Mouse (Mus musculus) mature B cell (primary cell): Measurements from ENCODE around the gene Zfp36l2.
"Not testable (repeated sequence)": the region's sequence is repeated elsewhere in the genome, so short reads cannot be mapped to it uniquely, and the experiment has no call there.

Experiments used
- in situ Hi-C: fragments of 300-500 bp; cut with MboI; formaldehyde crosslinking; loops from 2 replicates; pipeline ENCODE4 v1.14.3; 2019

The Zfp36l2 gene

DNA sequence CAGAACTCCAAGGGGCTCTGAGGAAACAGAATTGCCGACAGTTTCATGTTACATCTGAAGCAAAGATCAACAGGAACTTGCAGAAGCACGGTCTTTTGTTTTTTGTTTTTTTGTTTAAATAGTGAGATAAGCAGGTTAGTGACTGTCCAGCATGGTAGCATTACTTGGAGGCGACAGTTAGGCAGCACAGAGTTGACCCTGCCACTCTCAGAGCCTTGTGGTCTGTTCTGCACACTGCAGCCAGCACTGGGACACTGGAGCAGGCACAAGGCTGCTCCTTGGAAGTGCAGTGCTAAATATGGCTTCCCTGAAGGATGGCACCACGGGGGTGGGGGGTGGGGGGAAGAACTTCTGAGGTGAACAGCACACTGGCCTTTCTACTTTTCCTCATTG lies 7.3 kb upstream of the Zfp36l2 start:
- in situ Hi-C loops, result loop anchor here (10.0 kb wide), 1 partner anchor 190 kb away; no protein-coding TSS in a partner anchor

DNA sequence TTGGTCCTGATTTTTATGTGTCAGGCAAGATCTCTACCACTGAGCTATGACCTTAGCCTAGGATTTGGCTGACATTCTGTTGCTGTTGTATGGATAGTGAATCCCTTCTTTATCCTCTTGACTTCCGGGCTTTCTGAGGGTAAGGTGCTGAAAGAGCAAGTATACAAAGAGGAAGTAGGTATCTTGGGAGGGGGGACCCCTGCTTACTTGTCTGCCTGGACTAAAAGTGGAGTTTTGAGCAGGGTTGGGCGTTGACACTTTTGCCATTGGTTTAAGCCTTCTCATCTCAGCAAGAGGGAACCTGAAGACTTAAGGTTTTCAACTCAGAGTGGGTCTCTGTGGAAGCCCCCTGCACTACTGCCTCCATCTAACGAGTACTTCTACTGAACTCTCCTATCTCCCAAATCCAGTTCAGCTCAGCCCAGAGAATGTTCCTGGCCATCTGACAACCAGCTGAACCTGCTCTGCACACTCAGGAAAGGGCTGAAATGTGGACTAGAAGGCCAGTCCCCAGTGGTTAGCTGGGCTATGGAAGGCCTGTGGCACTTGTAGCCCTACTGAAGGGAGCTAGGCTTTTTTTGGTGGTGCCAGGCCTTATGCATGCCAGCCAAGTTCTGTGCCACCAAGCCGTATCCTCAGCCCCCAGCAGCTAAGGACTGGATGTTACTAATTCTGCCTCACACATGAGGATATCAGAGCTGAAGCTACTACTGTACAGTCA lies 6.7 kb upstream of the Zfp36l2 start:
- in situ Hi-C loops, result loop anchor here (10.0 kb wide), 1 partner anchor 190 kb away; no protein-coding TSS in a partner anchor

DNA sequence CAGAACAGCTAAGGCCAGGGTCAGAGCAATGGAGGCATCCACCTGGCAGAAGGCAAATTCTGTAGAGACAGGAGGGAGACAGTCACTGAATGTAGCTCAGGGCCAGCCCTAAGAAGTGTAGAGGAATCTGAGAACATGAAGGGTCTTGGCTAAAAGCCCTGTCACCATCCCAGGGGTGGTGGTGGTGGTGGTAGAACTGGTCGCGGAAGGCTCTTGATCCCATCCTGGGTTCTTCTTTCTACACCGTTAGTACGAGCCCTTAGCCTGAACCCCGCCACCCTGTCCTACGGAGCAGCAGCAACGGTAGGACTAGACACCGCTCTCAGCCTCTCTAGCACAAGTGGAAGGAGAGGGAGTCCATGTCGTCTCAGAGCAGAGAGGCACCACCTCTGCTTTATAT lies 5.7 kb upstream of the Zfp36l2 start:
- in situ Hi-C loops, result loop anchor here (10.0 kb wide), 1 partner anchor 189 kb away; no protein-coding TSS in a partner anchor

DNA sequence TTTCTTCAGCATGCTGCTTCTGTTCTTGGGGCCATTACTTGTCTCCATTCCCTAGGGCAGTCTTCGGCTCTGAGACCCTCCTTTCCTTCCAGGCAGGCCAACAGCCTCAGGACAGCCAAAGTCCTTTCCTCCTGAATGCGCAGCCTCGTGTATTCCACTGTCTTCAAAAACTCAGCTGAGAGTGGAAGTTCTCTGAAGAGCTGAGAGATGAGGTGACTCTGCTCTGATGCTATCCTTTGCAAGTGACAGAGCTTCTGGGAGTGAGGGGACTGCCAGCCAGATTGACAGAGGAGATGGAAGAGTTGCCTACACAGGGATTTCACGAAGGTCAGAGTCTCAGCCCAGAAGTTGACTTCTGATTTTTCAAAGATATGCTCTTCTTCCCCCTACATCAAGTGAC lies 4.2 kb upstream of the Zfp36l2 start:
- in situ Hi-C loops, result loop anchor here (10.0 kb wide), 1 partner anchor 187 kb away; no protein-coding TSS in a partner anchor

DNA sequence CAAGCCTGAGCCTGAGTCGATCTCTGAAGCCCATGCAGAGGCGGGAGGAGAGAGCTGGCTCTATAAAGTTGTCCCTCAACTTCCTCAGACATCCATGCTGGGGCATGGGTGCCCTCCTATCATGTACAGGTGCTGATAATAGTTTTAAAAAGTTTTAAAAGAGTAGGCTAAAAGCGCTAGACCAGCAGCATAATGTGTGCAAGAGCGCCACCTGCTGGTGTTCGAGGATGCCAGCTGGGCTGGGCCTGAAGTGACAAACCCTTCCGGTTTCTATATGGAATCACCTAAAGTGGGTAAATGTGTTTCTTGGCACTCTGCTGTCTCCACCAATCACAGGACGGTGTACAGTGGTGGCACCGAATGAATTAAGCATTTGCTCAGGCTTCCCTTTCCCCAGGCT lies 3.1 kb upstream of the Zfp36l2 start:
- in situ Hi-C loops, result loop anchor here (10.0 kb wide), 1 partner anchor 186 kb away; no protein-coding TSS in a partner anchor

DNA sequence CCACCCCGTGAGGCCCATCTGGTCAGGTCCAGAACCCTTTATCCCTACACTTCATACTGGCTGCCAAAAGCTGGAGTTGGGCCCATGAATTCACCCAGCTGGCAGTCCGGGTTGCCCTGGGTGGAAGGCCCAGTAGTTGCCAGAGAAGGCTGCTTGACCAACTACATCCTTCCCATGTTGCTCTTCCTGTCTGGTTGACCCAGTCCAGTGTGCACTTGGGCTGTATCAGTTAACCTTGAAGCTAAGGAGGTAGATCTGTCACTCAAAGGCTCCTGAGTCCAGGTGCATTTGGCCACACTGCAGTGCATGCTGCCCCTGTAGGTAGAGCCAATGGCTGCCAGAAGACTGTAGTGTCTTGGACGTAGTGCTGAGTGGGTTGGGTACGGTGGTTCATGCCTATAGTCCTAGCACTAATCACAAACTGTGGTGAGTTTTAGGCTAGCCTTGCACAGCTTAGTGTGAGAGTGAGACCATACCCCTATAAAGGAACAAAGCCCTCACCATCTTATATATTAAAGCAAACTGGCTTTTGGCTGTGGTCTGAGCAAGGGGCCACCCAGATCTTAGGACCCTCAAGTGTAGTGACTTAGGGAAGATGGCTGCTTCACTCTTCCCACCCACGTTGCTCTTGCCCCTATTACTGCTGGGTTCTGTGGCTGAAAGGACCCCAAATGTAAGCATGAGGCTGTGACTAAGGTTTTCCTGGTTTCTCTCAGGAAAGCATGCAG lies 1.5 kb upstream of the Zfp36l2 start:
- in situ Hi-C loops, result no loop called here

DNA sequence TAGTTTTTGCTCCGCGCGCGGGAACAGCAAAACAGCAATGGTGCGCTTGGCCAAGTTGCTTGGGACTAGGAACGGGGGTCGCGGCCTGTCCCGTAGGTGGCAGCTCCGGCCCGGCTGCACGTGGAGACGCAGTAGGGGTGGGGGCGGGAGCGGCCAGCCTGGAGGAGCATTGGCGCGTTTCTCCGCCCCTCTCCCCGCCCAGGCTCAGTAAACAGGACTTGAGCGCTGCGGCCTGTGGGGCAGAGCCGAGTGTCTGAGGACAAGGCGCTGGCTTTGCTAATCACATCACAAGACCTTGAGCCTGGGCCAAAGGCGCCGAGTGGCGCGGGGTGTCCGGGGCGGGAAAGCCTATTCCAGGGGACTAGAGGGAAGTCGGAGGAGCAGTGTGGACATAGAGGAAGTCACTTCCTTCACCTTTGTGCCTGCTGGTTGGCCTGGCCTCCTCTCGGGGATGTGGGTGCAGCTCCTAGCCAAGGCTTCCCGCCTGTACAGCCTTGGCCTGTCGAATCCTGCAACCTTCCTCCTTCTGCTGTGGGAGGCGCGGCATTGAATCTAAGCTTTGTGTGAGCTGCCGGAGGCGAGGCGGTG lies 721 bp upstream of the Zfp36l2 start:
- in situ Hi-C loops, result no loop called here

DNA sequence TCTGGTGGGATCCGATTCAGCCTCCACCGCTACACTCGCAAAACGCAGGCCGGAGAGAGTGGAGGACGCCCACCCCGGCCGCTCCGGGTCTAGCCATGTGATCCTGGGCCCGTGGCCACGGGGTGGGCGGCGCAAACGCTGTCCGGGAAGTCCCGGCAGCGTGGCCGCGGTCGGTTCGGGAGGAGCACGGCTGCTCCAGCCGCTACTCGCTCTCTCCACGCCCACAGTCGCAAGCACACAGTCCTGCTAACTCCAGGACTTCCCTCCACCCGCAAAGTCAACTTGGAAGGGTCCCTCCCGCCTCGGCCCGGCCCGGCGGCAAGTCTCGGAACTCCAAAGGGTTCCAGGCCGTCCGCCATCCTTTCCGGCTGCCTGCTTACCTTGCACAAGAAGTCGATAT lies 483 bp downstream of the Zfp36l2 start:
- in situ Hi-C loops, result not testable (repeated sequence)

DNA sequence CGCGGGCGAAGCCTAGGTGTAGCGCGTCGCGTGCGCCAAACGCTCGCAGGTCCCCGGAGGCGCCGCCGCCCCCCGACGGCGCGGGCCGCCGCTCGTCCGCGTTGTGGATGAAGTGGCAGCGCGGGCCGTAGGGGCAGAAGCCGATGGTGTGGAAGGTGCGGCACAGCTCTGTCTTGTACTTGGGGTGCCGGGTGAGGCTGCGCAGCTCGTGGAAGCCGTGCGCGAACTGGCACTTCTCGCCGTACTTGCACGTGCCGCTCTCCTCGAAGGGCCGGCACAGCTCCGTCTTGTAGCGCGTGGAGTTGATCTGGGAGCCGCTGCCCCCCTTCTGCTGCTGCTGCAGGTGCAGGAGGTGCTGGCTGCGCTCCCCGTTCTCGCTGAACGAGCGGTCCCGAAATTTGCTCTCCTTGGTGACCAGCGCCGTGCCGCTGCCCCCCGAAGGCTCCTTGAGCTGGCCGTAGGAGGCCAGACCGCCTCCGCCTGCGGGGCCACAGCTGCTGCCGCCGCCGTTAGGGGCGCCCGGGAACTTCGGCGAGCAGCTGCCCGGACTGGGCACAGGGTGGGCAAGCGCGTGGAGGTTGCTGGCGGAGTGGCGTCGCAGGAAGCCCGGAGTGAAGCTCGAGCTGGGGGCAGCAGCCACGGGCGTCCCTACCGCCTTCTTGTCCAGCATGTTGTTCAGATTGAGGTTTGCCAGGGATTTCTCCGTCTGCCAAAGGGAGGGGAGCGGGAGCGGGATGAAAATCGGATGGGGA lies 1.1 kb downstream of the Zfp36l2 start:
- in situ Hi-C loops, result no loop called here

DNA sequence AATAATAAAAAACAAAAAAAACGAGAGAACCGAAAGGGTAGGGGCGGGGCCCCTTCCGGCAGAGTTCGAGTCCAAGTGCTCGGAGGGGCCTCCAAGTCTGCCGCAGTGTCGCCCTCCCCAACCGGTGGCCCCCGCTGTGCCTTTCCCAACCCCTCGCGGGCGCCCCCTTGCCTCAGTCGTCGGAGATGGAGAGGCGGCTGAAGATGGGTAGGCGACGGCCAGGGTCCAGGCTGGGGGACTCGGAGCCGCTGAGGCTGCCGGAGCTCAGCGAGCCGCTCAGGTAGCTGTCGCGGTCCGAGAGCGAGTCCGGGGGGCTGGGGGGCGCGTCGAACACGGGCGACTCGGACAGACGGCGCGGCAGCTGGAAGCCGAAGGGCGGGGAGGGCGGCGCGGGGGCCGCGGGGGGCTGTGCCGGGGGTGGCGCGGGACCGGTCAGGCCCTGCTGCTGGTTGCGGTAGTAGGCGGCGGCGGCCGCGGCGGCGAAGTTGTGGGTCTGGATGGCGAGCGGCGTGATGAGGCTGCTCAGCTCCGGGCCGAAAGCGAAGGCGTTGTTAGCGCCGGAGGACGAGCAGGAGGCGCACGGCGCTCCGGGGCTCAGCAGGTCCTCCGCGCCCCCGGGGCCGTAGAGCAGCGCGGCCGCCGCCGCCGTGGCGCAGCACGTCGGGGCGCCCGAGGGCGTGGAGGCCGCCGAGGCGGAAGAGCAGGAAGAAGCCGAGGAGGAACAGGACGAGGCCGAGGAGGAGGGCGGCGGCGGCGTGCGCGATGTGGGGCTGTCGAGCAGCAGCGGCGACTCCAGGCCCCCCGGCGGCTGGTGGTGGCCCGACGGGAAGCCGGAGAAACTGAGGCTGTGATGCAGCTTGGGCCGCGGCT lies 1.9 kb downstream of the Zfp36l2 start:
- in situ Hi-C loops, result no loop called here

DNA sequence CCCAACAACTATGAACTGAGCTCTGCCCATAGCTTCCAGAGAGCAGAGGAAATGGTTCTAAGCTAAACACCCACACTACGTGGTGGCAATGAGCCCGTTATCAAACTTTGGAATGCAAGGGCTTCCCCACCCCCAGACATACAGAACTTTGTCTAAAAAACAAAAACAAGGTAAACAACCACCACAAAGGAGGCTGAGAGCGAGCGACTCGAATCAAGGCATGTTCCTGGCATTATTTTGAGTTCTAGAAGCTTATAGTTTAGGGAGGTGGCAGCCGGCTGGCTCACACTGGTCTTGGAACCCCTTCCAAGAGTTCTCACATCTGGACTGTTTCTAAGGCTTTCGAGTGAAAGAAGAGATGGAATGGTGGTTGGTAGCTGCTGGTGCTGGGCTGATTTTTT lies 2.7 kb downstream of the Zfp36l2 start:
- in situ Hi-C loops, result no loop called here

DNA sequence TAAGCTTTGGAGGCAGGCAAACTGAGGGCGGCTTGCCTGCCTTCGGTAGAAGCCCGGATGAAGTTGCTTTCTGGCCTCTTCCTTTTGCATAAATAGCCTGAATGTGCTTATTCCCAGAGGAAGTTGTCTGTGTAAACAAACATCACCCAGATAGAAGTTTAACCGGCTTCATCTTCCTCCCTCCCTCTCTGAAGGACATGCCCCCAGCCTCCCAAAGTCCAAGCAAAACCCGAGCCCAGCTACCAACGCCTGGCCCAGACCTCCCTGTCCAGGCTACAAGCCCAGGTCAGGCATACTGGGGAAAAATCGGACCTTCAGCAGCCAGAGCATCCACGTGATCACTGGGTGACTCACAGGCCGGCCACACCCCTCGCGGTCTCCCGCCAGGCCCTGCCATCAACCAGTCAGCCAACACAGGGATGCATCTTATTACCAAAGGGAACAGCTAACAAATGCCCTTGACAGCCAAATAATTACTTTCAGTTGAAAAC lies 4.4 kb downstream of the Zfp36l2 start:
- in situ Hi-C loops, result loop anchor here (5.0 kb wide), 1 partner anchor 61 kb away; no protein-coding TSS in a partner anchor

DNA sequence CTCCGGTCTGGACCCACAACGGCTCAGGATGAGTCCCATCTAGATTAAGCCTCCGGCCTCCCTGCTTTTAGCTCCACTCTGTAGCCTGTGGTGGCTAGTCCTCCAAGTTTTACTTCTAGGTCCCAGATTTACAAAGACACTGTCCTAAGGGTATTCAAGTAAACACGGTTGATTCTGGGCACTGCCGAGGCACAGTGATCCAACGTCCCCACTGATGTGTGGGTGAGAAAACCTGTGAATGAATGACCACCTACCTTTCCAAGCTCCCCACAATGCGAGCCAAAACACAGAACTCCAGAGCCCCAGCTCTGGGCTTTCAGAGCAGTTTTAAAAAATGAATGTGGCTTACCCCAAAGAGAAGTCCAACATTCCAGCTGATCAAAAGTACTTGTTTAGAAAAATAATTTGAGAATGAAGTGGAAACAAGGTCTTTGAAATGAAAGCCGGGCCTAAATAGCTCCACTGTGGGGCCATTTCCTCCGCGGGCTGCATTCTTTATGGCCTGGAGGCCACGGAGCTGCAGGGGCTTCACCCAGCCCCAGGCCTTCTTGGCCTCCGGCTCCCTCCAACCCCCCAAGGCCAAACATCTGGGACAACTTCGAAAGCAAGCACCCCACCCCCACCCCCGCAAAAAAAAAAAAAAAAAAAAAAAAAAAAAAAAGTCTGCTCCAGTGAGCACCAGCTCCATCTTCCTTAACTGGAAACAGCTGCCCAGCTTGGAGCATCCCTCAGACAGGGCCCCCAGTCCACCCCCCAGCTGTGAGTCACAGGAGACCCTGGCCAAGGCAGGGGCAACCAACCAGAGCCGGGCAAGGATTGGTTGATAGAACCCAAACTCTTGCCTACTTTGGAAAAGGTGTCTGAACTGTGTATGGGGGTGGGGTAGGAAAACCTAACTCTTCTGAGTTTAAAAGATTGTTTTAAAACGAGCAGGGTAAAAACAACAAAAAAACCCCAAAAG lies 5.2 kb downstream of the Zfp36l2 start:
- in situ Hi-C loops, result loop anchor here (5.0 kb wide), 1 partner anchor 60 kb away; no protein-coding TSS in a partner anchor

DNA sequence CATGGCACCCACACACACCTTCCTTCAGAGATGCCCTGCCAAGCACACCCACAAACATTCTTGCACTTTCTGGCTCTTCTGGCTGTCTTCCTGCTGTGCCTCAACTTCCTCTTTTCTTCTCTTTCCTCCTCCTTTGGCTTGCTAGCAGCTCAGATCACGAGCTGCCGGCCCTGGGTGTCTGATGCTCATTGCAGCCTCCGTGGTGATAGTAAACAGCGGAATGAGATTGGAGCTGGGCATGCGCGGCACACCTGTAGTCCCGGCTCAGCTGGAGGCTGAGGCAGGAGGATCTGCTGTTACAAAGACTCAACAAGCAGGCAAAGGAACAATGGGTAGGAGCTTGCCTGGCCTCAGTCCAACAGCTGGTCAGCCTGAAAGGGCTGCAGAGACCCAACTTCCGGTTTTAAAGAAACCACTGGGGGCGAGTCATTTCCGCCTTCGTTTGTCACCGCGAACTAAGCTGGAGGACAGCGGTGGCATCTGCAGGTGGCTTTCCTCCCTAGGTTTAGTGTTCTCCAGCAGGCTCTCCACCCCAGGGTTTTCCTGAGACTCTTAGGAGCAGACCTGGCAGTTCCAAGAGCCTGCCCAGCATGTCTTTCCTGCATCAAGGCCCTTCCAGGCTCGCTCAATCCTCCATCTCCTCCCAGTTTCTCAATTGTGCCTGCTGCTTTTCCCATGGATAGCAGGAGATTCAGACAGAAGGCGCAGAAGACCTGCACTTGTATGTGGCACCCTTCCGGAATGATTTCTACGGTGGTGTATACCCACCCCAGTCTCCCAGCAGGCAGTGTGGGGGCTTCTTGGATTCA lies 6.0 kb downstream of the Zfp36l2 start:
- in situ Hi-C loops, result loop anchor here (5.0 kb wide), 1 partner anchor 59 kb away; no protein-coding TSS in a partner anchor

DNA sequence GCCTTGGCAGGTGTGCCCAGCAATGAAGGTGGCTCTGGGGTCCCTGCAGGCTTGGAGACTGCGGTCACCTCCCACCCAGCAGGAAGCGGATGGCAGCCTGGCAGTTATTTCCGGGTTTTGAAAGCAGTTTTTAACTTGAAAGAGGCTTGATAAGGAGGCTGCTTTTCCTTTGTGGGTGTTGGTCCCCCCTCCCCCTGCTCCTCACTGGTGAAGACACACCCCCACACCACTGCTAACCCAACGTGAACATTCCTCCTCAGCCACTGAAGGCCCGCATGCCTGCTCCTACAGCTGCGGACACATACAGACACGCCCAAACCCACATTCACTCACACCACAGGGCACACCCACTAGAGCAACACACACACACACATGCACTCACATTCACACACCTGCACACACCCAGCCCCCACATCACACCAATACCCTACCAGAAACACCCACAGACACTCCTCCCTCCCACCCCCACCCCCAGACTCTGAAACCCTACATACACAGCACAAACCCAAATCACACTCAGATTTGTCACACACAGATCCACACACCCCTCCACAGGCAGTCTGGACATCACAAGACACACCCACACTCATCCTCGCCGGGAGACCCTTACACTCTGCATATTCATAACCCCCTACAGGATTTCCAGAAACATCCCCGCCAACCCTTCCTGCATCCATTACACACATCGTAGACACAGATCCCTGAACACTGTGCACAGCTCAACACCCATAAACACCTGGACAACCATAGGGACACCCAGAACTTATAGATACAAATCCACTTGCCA lies 6.8 kb downstream of the Zfp36l2 start:
- in situ Hi-C loops, result loop anchor here (5.0 kb wide), 1 partner anchor 59 kb away; no protein-coding TSS in a partner anchor

DNA sequence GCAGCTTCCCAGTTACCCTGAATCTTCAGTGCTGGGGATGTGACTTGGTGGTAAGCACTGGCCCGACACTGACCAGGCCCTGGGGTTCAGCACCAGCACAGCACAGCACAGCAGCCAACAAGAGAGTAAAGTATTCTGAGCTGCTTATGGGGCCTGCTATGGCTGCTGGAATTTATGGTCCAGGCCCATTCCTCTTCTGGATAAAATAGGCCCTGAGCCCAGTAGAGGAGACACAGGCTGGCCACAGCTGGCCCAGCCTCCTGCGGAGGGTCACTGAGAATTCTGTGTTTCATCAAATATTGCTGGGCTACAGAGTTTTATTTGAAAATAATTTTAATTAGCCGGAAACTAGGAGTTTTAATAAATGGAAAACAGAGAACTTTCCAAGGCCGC lies 7.8 kb downstream of the Zfp36l2 start:
- in situ Hi-C loops, result loop anchor here (5.0 kb wide), 1 partner anchor 58 kb away; no protein-coding TSS in a partner anchor
